Mouse (Mus musculus): ENCODE measurements around the gene Eif2b5.

The Eif2b5 gene

DNA sequence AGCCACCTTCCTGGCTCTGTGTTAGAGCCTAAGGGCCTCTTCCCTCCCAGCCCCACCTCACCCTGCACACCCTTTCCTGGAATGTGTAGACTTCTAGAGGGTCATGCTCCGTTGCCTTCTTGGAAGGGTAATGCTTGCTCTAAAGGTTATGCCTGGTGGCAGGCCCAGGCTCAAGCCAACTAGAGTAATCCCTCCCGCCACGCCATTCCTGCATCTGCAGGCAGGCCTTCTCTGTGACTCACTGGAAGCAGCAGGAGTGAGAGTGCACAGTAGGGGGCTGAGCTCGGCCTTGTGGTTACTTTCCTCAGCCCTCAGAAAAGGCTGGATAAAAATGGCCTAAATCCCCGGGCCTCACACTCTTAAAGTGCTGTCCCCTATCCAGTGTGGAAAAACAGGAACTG, 38.5 kb downstream of the Eif2b5 start:
- DNase-seq (ENCODE audit: low spot score in 2 of 2): no peak

DNA sequence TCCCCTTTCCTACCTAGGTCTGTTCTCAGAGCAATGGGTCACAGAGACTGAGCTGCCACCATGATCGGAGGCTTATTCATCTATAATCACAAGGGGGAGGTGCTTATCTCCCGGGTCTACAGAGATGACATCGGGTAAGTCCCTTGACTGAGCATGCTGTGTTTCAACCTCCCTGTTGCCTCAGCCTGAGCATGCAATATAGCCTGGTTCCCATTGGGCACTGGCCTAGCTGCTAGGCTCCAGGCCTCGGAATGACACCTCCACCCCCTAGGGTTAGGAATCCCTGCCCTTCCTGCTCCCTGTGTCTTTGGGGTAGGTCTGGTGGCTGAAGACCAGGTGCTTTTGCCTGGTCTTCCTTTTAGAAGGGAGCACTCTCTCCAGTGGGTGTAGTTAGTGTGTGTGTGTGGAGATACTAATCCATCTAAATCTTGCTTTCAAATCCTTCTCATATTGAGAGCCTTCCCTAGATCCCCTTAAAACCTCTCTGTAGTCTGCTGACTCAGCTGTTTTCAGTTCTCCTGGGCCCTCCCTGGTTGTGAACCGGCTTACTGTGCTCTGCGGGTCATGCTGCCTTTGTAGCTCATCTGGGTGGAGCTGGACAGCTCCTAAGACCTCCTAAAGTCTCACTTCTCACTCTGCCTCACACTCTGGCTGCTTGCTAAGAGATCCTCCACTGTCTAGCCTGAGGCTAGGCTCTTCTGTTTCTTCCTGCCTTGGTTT, 39.1 kb downstream of the Eif2b5 start:
- DNase-seq (ENCODE audit: low spot score in 2 of 2): no peak

DNA sequence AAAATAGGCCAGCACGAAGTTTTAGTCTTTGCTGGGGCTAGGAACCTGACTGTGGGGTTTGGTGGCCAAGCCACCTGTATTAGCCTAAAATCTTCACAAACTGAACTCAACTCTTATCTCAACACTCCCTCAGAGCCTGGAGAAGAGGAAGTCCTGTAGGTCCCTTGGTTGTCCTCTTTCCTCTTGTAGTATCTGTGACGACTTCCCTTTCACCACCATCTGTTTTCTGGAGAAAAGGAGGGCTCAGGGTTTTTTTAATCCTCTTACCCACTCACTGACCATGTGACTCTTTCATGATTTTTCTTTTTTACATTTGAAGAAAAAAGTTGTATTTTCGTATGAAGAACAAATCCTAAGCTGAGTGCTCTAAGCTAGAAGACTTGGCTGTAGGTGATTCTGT, 41.0 kb downstream of the Eif2b5 start:
- no peak for DNase-seq (ENCODE audit: low spot score in 2 of 2)

DNA sequence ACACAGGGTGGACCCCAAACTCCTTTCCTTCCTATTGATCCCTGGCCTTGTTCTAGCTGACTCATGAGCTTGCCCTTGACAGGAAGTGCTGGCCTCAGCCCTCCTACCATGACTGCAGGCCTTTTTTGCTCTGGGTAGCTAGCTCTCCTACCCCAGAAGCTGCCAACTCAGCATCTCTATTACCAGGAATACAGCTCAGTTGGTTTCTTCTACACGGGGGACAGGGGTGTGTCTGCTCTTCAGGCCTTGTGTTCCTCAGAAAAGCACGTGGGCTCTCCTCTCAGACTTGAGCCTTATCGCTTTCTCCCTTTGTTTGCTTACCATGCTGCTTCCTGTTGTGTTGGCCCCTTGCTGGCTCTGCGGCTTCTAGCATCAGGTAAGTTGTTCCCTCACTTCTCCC, 41.8 kb downstream of the Eif2b5 start:
- DNase-seq (ENCODE audit: low spot score in 2 of 2): no peak

DNA sequence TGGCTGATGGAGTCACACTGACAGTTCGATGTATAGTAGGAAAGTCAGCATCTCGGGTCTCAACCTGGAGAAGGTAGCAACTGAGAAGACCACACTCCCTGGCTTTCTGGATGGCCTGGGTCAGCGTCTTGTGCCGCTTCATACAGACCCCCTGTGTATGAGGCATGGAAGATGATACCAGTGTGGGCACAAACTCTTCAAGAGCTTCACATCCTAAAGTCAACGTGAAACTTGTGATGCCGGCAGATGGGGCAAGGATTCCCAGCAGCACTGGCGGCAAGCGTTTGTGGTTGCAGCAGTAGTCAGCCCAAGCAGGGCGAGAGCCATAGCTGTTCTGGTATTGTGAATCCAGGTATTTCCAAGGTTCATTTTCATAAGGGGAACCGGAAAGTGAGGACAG, 47.1 kb downstream of the Eif2b5 start:
- DNase-seq (ENCODE audit: low spot score in 2 of 2): no peak

DNA sequence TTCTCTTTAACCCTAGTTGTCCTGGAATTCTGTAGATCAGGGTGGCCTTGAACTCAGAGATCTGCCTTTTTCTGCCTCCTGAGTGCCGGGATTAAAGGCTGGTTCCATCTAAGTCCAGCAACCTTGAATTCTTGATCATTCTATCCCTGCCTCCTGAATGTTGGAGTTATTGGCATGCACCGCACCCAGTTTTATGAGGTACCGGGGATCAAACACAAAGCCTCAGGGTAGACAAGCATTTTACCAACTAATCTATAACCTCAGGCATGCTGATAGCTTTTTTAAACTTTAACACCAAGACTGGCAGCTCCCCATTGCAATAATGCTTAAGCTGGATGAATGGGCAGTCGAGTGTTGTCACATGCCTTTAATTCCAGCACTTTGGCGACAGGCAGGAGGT, 48.8 kb downstream of the Eif2b5 start:
- no peak for DNase-seq (ENCODE audit: low spot score in 2 of 2)

DNA sequence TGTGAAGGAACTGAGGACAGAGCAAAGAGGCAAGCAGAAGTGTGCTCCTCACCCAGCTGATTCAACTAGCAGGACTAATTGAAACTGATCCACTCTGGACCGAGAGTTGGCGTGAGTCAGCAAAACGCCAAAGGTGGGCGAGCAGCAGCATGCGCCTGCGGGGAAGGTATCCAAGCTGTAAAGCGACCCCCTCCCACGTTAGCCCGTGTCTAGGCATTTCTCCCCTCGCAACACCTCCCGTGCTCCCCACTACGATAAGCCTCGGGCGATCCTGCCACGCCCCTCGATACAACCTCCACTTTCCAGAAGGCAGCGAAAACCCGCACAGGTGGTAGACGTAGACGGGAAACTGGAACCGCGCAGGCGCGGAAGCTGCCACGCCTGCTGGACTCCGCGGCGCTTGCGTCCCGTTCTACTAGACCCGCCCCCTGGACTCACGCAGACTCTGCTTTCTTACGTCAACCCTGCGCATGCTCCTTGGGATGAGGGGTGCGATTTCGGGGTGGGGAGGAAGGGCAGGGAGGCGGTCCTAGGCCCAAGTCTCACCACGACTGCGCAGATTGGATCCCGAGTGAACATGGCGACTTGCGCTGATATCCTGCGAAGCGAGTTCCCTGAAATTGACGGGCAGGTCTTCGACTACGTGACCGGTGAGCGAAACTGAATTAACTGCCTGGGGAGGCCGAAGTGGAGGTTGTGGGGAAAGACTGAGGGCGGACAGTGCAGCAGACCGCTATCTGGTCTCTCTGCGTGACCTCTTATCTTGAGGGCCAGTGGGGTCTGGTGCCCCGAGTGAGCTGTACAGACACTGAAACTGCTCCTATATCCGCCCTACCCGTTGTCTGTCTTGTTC, 49.7 kb downstream of the Eif2b5 start, which contains the start of gene Abcf3:
Gene Abcf3, plus strand, starts transcription at position 482 of the 853 bp plus-strand sequence.
- peak; percentile 88 to 95 for DNase-seq (ENCODE audit: low spot score in 2 of 2)

DNA sequence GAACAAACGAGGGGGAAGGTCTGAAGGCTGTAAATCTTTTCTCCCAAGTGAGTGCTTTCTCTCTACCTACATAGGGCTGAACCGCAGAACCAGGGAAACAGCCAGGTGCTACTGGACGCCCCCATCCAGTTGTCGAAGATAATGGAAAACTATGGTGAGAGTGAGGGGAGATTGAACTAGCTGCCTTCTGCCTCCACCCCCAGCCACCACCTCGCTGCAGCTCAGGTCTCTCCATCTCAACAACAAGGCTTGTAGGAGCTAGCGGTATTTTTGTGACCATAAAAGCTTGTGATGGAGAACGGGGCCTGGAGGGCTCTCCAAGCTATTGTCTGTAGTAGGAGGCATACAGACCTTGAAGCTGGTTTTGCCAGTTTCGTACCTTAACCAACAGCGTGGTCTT, 50.5 kb downstream of the Eif2b5 start:
- no peak for DNase-seq (ENCODE audit: low spot score in 2 of 2)

DNA sequence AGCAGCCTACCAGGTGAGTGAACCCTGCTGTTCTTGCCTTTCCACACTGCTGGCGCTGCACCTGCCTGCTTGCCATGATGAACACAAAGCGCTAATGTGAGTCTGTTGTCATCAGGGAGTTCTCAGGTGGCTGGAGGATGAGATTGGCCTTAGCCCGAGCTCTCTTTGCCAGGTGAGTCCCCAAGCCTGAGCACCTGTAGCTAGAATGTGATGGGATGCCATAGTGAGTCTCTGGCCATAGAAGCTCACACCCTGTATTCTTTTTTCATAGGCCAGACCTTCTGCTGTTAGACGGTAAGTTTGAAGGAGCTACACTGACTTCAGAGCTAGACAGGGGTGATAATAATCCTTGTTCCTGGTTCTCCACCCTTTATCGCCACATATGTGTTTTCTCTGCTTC, 53.1 kb downstream of the Eif2b5 start:
- no peak for DNase-seq (ENCODE audit: low spot score in 2 of 2)

DNA sequence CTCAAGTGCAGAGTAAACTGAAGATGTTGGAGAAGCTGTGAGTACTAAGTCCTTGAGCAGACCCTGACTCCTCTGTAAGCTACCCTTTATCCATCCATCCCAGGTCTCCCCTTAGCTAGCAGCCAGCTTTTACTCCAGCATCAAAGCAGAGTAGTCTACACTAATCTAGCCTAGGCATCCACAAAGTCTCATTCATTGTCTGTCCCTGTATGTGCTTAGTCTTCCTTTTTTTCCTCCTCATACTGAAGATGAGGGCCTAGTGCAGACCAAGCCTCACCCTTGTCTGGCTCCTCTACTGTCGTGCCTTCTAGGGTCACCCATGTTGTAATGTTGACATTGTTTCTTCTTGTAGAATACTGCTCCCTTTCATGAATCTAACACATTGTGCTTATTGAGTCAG, 54.0 kb downstream of the Eif2b5 start:
- no peak for DNase-seq (ENCODE audit: low spot score in 2 of 2)

DNA sequence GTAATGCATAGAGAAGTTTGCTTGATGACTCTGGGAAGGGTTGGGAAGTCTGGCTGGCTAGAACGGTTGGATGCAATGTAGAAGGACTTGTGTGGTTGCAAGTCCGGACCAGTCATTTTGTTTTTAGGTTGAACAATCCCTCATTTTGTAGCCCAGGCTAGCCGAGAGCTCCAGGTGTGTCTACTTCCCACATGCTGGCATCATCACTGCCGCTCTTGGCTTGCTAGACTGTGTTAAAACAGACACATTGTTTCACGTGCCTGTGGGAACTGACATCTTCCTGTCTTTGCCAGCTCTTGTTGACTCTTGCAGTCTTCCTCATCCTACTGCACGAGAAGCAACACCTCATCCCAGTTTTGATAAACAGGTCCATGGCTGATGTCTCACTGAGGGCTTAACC, 56.4 kb downstream of the Eif2b5 start:
- DNase-seq (ENCODE audit: low spot score in 2 of 2): no peak

DNA sequence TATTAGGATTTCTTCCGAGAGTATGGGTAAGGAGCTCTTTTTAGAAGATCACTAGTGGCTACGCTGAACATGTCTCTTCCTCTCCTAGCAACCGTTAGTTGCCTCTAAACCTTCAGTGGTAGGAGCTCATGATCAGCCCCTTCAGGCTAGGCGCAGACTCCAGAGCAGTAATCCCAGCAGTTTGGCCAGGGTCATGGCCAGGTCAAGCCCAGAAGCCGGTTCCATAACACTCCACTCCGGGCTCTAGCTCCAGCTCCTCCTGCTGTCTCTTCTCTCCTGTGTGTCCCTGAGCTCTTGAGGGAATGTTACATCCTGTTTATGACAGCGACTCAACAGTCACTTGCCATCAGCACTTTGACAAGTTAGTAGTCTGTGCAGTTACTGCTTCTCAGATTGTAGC, 58.8 kb downstream of the Eif2b5 start:
- DNase-seq (ENCODE audit: low spot score in 2 of 2): no peak

Data from cerebellum, postnatal 4 days (tissue).